Mouse (Mus musculus): ENCODE measurements around the gene Rbm24.

The Rbm24 gene

DNA sequence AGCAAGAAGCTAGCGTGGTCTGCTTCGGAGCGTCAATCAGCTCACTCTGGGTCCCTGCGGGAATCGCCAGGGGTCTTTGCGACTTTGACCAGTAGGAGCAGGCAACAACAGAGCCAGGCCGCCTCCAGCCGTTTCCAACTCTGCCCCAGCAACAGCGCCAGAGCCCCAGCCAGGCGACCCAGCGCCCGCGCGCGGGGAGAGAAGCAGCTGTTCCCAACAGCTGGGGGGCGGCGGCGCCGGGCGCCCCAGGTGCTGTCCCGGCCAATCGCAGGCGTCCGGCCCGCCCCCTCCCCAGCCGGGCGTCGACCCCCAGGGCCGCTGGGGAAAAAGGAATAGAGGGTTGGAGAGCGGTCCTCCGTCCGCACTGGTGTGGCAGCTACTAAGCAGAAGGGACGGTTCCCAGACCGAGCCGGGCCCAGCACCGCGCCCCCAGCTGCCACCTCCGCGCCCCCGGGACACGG, at the start of gene Rbm24:
Gene Rbm24, plus strand, starts transcription at position 294 of the 461 bp plus-strand sequence.
- peak; percentile 37 to 55 for DNase-seq (ENCODE audit: low spot score in 2 of 2)

GRCm38 (mm10) chr13:46372884-46373283, 45.4 kb upstream of the Rbm24 start:
- no peak for DNase-seq (ENCODE audit: low spot score in 2 of 2)

DNA sequence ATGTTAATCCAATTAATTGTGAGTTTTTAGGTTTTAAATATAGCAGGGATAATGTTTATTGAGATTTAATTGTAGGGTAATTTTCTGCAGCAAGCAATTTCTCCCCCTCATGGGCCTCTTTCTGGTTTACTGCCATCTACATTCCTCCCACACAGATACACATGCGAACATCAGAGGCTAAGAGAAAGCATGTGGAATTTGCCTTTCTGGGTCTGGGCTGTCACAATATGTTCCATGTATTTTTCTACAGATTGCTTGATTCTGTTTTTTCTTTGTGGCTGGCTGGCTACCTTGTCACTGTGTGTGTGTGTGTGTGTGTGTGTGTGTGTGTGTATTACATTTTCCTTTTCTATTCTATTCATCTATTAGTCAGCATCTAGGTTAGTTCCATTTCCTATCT, 42.9 kb upstream of the Rbm24 start:
- no peak for DNase-seq (ENCODE audit: low spot score in 2 of 2)

DNA sequence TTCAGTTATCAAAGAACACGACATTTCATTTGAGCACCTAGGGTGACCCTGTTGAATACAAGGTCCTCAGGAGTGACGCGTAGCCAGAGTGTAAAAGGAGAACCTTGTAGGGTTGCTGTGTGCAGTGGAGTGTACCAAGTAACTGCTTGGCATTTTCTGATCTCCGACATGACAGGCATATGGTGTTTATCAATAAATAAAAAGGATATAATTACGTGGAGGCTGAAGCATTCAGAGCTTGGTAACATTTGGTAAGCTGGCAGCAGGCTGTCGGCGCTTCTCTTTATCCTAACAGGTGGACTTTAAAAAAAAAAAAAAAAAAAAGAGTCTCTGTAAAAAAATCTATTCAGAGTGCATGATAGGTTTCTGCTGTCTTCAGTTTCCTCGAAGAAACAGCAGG, 30.8 kb upstream of the Rbm24 start:
- DNase-seq (ENCODE audit: low spot score in 2 of 2), result no peak

DNA sequence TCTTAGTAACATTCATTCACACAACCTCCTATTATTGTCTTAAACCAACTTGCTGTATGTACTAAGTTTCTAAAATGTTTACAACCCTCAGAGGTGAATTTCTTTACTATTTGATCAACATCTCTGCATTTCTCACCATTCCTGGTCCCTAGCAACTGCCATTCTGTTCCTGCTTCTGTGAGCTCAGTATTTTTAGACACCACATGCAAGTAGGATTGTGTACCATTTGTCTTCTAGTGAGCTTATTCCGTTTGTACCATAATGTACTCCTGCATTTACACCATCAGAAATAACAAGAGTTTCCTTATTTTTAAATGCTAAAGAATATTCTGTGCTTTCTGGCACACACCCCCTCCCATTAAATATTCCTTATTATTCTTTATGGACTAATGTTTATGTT, 26.6 kb upstream of the Rbm24 start:
- DNase-seq (ENCODE audit: low spot score in 2 of 2), result no peak

GRCm38 (mm10) chr13:46392893-46393292, 25.3 kb upstream of the Rbm24 start:
- no peak for DNase-seq (ENCODE audit: low spot score in 2 of 2)

DNA sequence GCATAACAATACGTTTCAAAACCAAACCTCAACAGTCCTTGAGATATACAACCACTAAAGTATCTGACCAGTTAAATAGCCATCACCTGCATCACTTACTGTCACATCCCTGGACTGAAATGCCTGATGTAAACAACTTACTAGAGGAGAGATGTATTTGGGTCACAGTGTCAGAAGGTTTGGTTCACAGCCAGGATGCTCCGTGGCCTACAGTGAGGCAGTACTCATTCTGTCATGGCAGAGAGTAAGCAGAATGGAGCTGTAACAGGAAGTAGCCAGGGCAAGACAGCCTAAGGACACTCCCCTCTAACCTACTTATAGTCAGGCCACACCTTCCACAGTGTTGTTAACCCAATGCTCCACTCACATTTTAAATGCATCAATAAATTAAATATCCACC, 24.3 kb upstream of the Rbm24 start:
- DNase-seq (ENCODE audit: low spot score in 2 of 2), result no peak

- no peak for DNase-seq (ENCODE audit: low spot score in 2 of 2)
Observed at GRCm38 (mm10) chr13:46397235-46397634, 21.0 kb upstream of the Rbm24 start.

- DNase-seq (ENCODE audit: low spot score in 2 of 2), result no peak
Observed at GRCm38 (mm10) chr13:46407151-46407550, 11.1 kb upstream of the Rbm24 start.

DNA sequence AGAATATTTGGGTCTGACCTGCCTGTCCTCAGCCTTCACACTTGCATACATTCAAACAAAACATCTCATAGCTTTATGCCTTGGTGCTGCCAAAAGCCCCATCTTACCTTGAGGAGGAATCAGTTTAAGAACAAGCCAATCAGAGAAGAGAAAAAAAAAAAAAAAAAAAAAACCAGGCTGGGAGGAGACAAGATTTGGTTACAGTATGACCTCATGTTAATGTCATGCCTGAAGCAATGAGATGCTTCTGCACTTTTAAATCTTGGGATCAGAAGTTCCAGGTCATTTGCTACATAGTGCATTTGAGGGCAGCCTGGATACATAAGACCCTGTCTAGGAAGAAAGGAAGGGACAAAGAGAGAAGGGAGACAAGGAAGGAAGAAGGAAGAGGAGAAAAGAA, 6.0 kb upstream of the Rbm24 start:
- DNase-seq (ENCODE audit: low spot score in 2 of 2), result no peak

DNA sequence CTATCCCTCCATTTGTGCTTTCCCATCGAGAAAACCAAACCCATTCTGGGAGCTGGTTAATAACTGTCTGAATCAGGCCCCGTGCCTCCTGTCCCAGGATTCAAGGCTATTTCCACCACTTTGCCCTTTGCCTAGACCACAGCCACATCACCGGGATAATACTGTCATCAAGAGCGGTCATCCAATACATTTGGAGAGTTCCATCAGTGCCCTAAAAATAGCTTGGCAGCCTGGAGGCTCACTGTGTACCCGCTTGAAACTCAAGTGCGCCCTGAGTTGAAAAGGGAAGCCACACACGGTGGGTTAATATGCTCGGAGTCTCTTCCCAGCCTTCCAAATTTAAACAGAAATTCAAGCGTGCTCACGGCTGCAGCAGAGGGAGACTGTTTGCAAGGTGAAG, 4.6 kb upstream of the Rbm24 start:
- no peak for DNase-seq (ENCODE audit: low spot score in 2 of 2)

DNA sequence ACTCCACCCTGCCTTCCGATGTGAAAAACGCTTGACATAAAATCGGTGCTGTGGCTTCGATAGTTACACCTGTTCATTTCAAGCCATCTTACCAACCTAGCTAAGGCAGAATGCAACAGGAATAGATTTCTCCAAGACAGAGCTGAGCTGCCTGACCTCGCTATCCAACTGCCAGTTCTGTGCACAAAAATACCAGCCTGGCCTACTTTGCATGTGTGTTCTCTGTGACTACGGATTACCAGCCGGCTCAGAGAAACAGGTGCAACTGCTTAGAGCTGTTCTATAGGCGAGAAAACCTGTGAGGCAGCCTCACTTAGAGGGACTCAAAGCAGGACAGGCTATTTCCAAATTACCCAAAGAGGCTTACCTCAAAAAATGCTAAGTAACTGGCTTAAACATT, 4.2 kb upstream of the Rbm24 start:
- no peak for DNase-seq (ENCODE audit: low spot score in 2 of 2)

DNA sequence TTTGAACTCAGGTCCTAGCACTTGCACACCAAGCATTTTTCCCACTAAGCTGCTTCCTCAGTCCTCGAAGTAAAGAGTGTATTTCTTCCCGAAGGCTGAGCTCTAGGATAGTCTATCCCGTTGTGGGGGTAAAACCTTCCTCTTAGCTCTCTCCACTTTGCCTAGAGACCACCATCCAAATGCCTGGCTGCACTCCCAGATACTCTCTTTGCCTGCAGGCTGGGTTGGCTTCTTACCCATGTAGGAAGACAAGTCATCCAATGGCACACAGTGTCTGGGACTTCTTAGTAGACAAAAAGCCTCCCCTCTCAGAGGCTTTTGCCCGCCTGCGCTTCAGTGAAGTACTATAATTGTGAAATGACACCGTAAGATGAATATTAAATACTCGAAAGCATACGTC, 2.2 kb upstream of the Rbm24 start:
- DNase-seq (ENCODE audit: low spot score in 2 of 2), result peak in 1 of 2 experiments; percentile 30

GRCm38 (mm10) chr13:46417594-46417993, 640 bp upstream of the Rbm24 start:
- DNase-seq (ENCODE audit: low spot score in 2 of 2), result no peak

DNA sequence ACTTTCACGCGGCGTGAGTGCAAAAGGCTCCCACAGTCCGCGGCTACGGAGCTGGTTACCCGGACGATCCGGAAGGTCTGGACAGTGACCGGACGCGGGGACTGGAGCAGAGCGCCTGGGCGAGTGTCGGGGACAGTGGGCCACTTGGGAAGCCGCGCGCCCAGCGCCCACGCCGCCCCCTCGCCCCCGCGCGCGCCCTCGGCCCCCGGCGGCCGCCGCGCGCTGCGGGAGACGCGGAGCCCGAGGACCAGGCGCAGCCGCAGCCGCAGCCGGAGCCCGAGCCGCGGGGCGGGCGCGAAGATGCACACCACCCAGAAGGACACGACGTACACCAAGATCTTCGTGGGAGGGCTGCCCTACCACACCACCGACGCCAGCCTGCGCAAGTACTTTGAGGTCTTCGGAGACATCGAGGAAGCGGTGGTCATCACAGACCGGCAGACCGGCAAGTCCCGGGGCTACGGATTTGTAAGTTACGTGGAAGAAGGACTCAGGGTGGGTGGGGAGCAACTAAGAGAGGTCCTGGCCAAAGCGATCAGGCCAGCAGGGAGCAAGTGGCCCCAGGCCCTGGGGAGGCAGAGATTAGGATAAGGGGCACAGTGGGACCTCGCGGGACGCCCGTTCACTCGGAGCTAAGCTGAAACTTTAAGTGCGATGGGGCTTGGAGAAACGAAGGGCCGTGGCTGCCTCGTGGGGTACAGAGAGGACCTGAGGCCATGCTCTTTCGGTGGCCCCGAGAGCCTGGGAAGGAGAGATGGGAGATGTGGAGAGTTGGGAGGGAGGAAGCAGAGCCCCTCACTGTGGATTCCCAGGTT, 704 bp downstream of the Rbm24 start:
- DNase-seq (ENCODE audit: low spot score in 2 of 2), result peak in 1 of 2 experiments; percentile 25

- DNase-seq (ENCODE audit: low spot score in 2 of 2), result peak in 1 of 2 experiments; percentile 8
Observed at GRCm38 (mm10) chr13:46419648-46420047, 1.4 kb downstream of the Rbm24 start.

- DNase-seq (ENCODE audit: low spot score in 2 of 2), result no peak
Observed at GRCm38 (mm10) chr13:46420095-46420494, 1.9 kb downstream of the Rbm24 start.

- DNase-seq (ENCODE audit: low spot score in 2 of 2), result no peak
Observed at GRCm38 (mm10) chr13:46423805-46424204, 5.6 kb downstream of the Rbm24 start.

DNA sequence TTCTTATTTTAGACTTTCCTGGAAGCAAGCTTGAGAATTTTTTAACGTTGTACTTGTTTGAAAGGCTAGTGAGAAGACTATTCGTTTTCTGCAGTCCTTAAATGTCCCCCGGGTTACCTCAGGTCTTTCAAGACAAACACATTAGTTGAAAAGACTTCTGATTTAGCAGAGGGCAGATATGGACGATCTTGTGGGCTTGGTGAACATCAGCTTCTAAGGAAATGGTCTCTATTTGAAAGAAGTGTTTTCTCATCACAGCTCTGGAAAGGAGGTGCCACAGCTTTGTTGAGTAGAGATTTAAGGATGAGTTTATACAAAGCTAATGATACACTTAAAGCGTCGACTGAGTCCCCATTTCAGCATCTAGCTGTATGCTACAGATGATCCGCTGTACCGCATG, 6.1 kb downstream of the Rbm24 start:
- DNase-seq (ENCODE audit: low spot score in 2 of 2), result no peak

GRCm38 (mm10) chr13:46426651-46427269, 8.5 kb downstream of the Rbm24 start:
- no peak for DNase-seq (ENCODE audit: low spot score in 2 of 2)

DNA sequence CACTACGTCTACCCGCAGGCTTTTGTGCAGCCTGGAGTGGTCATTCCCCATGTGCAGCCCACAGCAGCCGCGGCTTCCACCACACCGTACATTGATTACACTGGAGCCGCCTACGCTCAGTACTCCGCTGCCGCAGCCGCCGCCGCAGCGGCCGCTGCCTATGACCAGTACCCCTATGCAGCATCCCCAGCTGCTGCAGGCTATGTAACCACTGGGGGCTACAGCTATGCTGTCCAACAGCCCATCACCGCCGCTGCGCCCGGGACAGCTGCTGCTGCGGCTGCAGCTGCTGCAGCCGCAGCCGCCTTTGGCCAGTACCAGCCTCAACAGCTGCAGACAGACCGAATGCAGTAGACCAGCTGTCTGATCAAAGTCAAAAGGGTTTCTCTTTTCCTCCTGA, 10.7 kb downstream of the Rbm24 start:
- DNase-seq (ENCODE audit: low spot score in 2 of 2), result no peak

GRCm38 (mm10) chr13:46429866-46430265, 11.6 kb downstream of the Rbm24 start:
- DNase-seq (ENCODE audit: low spot score in 2 of 2), result no peak

DNA sequence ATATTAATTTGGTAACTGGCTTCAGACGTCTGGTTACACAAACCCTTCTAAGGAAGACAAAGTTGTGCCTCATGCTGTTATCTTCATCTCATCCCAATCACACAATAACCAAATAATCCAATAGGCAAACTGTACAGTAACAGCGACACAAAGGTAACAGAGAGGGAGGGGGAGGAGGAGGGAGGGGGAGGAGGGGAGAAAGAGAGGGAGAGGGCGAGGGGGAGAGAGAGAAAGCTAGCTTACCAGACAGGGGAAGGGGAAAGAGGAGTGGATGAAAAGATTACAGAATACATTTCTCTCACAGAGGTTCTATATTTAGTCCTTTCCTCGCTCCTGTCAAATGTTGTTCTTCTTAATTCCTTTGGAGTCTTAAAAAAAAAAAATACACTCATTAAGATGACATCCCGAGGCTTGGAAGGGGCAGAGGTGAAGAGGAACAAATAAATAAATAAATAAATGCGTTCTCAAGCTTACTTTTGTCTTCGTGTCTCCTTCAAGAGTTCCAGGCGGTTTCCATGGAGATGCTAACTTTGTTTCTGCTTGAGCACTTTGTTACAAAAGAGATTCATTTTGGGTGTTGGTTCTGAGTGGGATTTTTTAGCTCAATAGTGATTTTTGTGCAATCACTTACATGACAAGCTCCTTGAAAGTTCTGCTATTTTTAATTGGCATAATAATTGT, 15.8 kb downstream of the Rbm24 start:
- DNase-seq (ENCODE audit: low spot score in 2 of 2), result no peak

All from cerebellum, postnatal 4 days (tissue).